Mouse (Mus musculus): ENCODE results near the gene Prrc2b.

- no peak for TF ChIP-seq CTCF (conservative IDR thresholded peaks at IDR 0.05; ENCODE audit: insufficient read depth, insufficient read length, low read depth, low read length)
- TF ChIP-seq POLR2A (IDR thresholded peaks at IDR 0.05; ENCODE audit: low read depth, low read length): no peak
These were observed 24.2 kb downstream of the Prrc2b start for GRCm38 (mm10) chr2:32175051-32175466.

Data from kidney, adult 2 months (tissue).